Mouse (Mus musculus): ENCODE results near the gene Gm5591. TPM values are rescaled to one million over a fixed set of nuclear protein-coding genes. Genes with fewer than 3 reads are reported as not detected.
"Not testable (repeated sequence)": the region's sequence is repeated elsewhere in the genome, so short reads cannot be mapped to it uniquely, and the experiment has no call there.

Gm5591 gene
- total RNA-seq (2014; rRNA removed) (not detected in 2 replicates), polyA plus RNA-seq (2015; fragmentation: Nextera tagmentation; extraction: Ambion mirVana) (not detected in 2 replicates)

DNA sequence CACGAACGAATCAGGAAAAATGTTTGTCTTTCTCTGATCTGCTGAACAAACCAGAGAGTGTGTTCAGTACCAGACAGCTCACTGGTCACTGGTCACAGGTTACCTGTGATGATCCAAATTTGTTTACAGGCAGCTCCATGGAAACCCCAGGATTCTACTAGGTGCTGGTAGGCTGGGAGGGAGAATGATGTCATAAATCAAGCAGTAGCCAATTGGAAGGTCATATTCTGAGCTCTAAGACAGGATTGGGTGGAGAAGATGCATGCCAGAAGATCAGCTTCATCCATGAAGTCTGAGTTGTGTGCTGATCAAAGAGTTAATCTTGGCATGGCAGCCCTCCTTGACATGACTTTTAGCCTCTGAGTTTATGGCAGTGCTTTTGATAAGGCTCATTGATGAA, at the start of gene Gm5591:
Gm5591 (minus strand) TSS at position 101 of the 400 bp plus-strand sequence.
- H3K9ac ChIP-seq (replicated peaks; ENCODE audit: low read length, poor library complexity, severe bottlenecking); H3K4me3 ChIP-seq (ENCODE audit: low read depth, low read length); H3K27ac ChIP-seq (ENCODE audit: low read depth, low read length); H3K4me1 ChIP-seq (ENCODE audit: insufficient read depth, low read length); H3K27me3 ChIP-seq (ENCODE audit: insufficient read depth, low read length); ATAC-seq (ENCODE audit: low FRiP score); H3K9me3 ChIP-seq (ENCODE audit: low read length); DNase-seq (ENCODE audit: low spot score); H3K4me2 ChIP-seq (ENCODE audit: low read depth, low read length, poor library complexity, severe bottlenecking); H3K36me3 ChIP-seq (ENCODE audit: insufficient read depth, low read length): not testable (repeated sequence)
- 68% methylated on average over 2 of the region's 2 CpGs for WGBS

DNA sequence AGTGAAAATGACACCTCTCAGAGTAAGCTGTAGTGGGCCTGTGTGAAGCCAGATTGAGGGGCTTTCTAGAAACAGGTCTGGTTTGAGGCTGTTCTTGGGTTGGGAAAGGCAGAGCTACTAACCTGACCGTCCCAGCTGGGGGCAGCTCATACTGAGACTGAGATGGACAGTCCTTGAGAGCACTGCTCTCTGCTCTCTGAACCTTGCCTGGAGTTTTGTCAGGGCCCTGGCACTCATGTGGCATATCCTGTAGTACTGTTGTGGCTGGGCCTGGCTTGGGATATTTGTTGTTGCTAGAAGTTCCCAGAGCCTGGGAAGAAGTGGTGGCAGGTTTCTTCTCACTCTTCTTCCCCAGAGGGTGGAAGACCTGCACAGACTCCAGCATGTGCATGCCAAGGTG, 39.5 kb downstream of the Gm5591 start:
- H3K4me3 ChIP-seq (ENCODE audit: low read depth, low read length); H3K4me2 ChIP-seq (ENCODE audit: low read depth, low read length, poor library complexity, severe bottlenecking); DNase-seq (ENCODE audit: low spot score); H3K4me1 ChIP-seq (ENCODE audit: insufficient read depth, low read length); H3K9me3 ChIP-seq (ENCODE audit: low read length); H3K27ac ChIP-seq (ENCODE audit: low read depth, low read length); H3K27me3 ChIP-seq (ENCODE audit: insufficient read depth, low read length); H3K9ac ChIP-seq (replicated peaks; ENCODE audit: low read length, poor library complexity, severe bottlenecking); H3K36me3 ChIP-seq (ENCODE audit: insufficient read depth, low read length); ATAC-seq (ENCODE audit: low FRiP score): not testable (repeated sequence)
- WGBS = 67% methylated on average over 1 of the region's 1 CpGs
